Mouse (Mus musculus) erythroid progenitor cell, adult 5-6 weeks (primary cell): ENCODE measurements around the gene Lrrc8b. TPM values are rescaled to one million over a fixed set of nuclear protein-coding genes. Genes with fewer than 3 reads are reported as not detected.

ENCODE experiments used
- total RNA-seq, 2 experiments: library from RNA; stranded (forward) in 1 of 2; stranded (reverse) in 1 of 2; fragments of 150-400 nt in 1 of 2; fragments of 186-747, 209-891 nt in 1 of 2; gene quantifications; 2 replicates each; pipeline versions ENCODE4 v1.2.3 to v1.2.4; 2015 to 2017; ENCODE audit warnings: low replicate concordance in 2 of 2

Lrrc8b gene
- total RNA-seq, 2 experiments from 2014 or later: 5.0 to 6.7 TPM

Other genes starting within 250 kb of the Lrrc8b start
- 0.36 TPM in 1 of 2 replicates, not detected in the other for gene Gbp10, start 176.2 kb upstream of the Lrrc8b start, total RNA-seq (2015; ENCODE audit: low replicate concordance)
- gene Gbp10, start 176.2 kb upstream of the Lrrc8b start, total RNA-seq (2017; ENCODE audit: low replicate concordance): 1.9 TPM in 1 of 2 replicates, not detected in the other
- gene Gm43302, start 122.1 kb upstream of the Lrrc8b start, total RNA-seq (2015; ENCODE audit: low replicate concordance): not detected in 2 replicates
- gene Gm43302, start 122.1 kb upstream of the Lrrc8b start, total RNA-seq (2017; ENCODE audit: low replicate concordance): 0.26 TPM in 1 of 2 replicates, not detected in the other
- gene Gbp6, start 122.1 kb upstream of the Lrrc8b start, total RNA-seq (2015; ENCODE audit: low replicate concordance): 1.7 and 2.5 TPM in 2 replicates
- 4.1 TPM in 1 of 2 replicates, not detected in the other for gene Gbp6, start 122.1 kb upstream of the Lrrc8b start, total RNA-seq (2017; ENCODE audit: low replicate concordance)
- 64.2 and 74.2 TPM in 2 replicates for gene Lrrc8c, start 103.6 kb downstream of the Lrrc8b start, total RNA-seq (2015; ENCODE audit: low replicate concordance)
- 19.6 and 22.8 TPM in 2 replicates for gene Lrrc8c, start 103.6 kb downstream of the Lrrc8b start, total RNA-seq (2017; ENCODE audit: low replicate concordance)